Mouse (Mus musculus): ENCODE results near the gene Hacd2. TPM values are rescaled to one million over a fixed set of nuclear protein-coding genes. Genes with fewer than 3 reads are reported as not detected.

Hacd2 gene
- polyA plus RNA-seq, 1 experiment, result 10.6 TPM

- no peak for TF ChIP-seq POLR2A (IDR thresholded peaks at IDR 0.05; ENCODE audit: borderline replicate concordance, control insufficient read depth, low read depth, low read length)
- TF ChIP-seq CTCF (IDR thresholded peaks at IDR 0.05; ENCODE audit: control insufficient read depth, insufficient read depth, low read length), result no peak
- Histone ChIP-seq H3K4me3 (replicated peaks; ENCODE audit: control insufficient read depth, low read depth, low read length) (no peak overlapping the region), H3K4me1 (ENCODE audit: control insufficient read depth, insufficient read depth, low read length) (no peaks in the 10 kb centered on the region), H3K27ac (ENCODE audit: control insufficient read depth, insufficient read depth, low read depth, low read length, poor library complexity) (no peak overlapping the region)
- 81% methylated on average over 5 of the region's 5 CpGs for WGBS
Measured at GRCm38 (mm10) chr16:35034971-35035370, 12.7 kb downstream of the Hacd2 start.

- no peak for TF ChIP-seq CTCF (IDR thresholded peaks at IDR 0.05; ENCODE audit: control insufficient read depth, insufficient read depth, low read length)
- no peak for TF ChIP-seq POLR2A (IDR thresholded peaks at IDR 0.05; ENCODE audit: borderline replicate concordance, control insufficient read depth, low read depth, low read length)
- WGBS, result 88% methylated on average over 5 of the region's 5 CpGs
- Histone ChIP-seq H3K4me3 (replicated peaks; ENCODE audit: control insufficient read depth, low read depth, low read length) (no peak overlapping the region), H3K4me1 (ENCODE audit: control insufficient read depth, insufficient read depth, low read length) (no peaks in the 10 kb centered on the region), H3K27ac (ENCODE audit: control insufficient read depth, insufficient read depth, low read depth, low read length, poor library complexity) (no peak overlapping the region)
Measured at GRCm38 (mm10) chr16:35036754-35037153, 14.5 kb downstream of the Hacd2 start.

- TF ChIP-seq CTCF (IDR thresholded peaks at IDR 0.05; ENCODE audit: control insufficient read depth, insufficient read depth, low read length) (no peak), POLR2A (IDR thresholded peaks at IDR 0.05; ENCODE audit: borderline replicate concordance, control insufficient read depth, low read depth, low read length) (no peak)
- 61% methylated on average over 4 of the region's 4 CpGs for WGBS
- H3K4me3 ChIP-seq (replicated peaks; ENCODE audit: control insufficient read depth, low read depth, low read length), result no peak overlapping the region
- no peak overlapping the region for H3K27ac ChIP-seq (ENCODE audit: control insufficient read depth, insufficient read depth, low read depth, low read length, poor library complexity)
- no peaks in the 10 kb centered on the region for H3K4me1 ChIP-seq (ENCODE audit: control insufficient read depth, insufficient read depth, low read length)
Measured at GRCm38 (mm10) chr16:35038343-35039057, 16.3 kb downstream of the Hacd2 start.

GRCm38 (mm10) chr16:35040154-35040553 is 17.9 kb downstream of the Hacd2 start:
- WGBS, result 88% methylated on average over 1 of the region's 1 CpGs
- no peak for TF ChIP-seq CTCF (IDR thresholded peaks at IDR 0.05; ENCODE audit: control insufficient read depth, insufficient read depth, low read length)
- no peak for TF ChIP-seq POLR2A (IDR thresholded peaks at IDR 0.05; ENCODE audit: borderline replicate concordance, control insufficient read depth, low read depth, low read length)

GRCm38 (mm10) chr16:35041001-35041400 is 18.8 kb downstream of the Hacd2 start:
- Histone ChIP-seq H3K4me3 (replicated peaks; ENCODE audit: control insufficient read depth, low read depth, low read length) (no peak overlapping the region), H3K4me1 (ENCODE audit: control insufficient read depth, insufficient read depth, low read length) (peaks cover 1% of the 10 kb centered on the region; the same call in 1 of the 2 replicates), H3K27ac (ENCODE audit: control insufficient read depth, insufficient read depth, low read depth, low read length, poor library complexity) (no peak overlapping the region)
- 89% methylated on average over 7 of the region's 7 CpGs for WGBS
- TF ChIP-seq POLR2A (IDR thresholded peaks at IDR 0.05; ENCODE audit: borderline replicate concordance, control insufficient read depth, low read depth, low read length), result no peak
- no peak for TF ChIP-seq CTCF (IDR thresholded peaks at IDR 0.05; ENCODE audit: control insufficient read depth, insufficient read depth, low read length)

More at GRCm38 (mm10) chr16:35040154-35040553, 17.9 kb downstream of the Hacd2 start:
- no peak overlapping the region for H3K4me3 ChIP-seq (replicated peaks; ENCODE audit: control insufficient read depth, low read depth, low read length)
- H3K27ac ChIP-seq (ENCODE audit: control insufficient read depth, insufficient read depth, low read depth, low read length, poor library complexity), result no peak overlapping the region
- H3K4me1 ChIP-seq (ENCODE audit: control insufficient read depth, insufficient read depth, low read length), result no peaks in the 10 kb centered on the region

- WGBS, result 60% methylated on average over 6 of the region's 6 CpGs
- peaks cover 1% of the 10 kb centered on the region; the same call in 1 of the 2 replicates for H3K4me1 ChIP-seq (ENCODE audit: control insufficient read depth, insufficient read depth, low read length)
- H3K4me3 ChIP-seq (replicated peaks; ENCODE audit: control insufficient read depth, low read depth, low read length), result peak overlapping the region; percentile 5
- TF ChIP-seq CTCF (IDR thresholded peaks at IDR 0.05; ENCODE audit: control insufficient read depth, insufficient read depth, low read length) (no peak), POLR2A (IDR thresholded peaks at IDR 0.05; ENCODE audit: borderline replicate concordance, control insufficient read depth, low read depth, low read length) (no peak)
- no peak overlapping the region; the same call in 1 of the 2 replicates for H3K27ac ChIP-seq (ENCODE audit: control insufficient read depth, insufficient read depth, low read depth, low read length, poor library complexity)
Measured at GRCm38 (mm10) chr16:35046081-35046775, 24.0 kb downstream of the Hacd2 start.

GRCm38 (mm10) chr16:35047272-35047969 is 25.2 kb downstream of the Hacd2 start:
- Histone ChIP-seq H3K4me1 (ENCODE audit: control insufficient read depth, insufficient read depth, low read length) (peaks cover 3% of the 10 kb centered on the region), H3K27ac (ENCODE audit: control insufficient read depth, insufficient read depth, low read depth, low read length, poor library complexity) (peak overlapping the region; percentile 87), H3K4me3 (replicated peaks; ENCODE audit: control insufficient read depth, low read depth, low read length) (no peak overlapping the region)
- 52% methylated on average over 6 of the region's 6 CpGs for WGBS
- no peak for TF ChIP-seq POLR2A (IDR thresholded peaks at IDR 0.05; ENCODE audit: borderline replicate concordance, control insufficient read depth, low read depth, low read length)
- no peak for TF ChIP-seq CTCF (IDR thresholded peaks at IDR 0.05; ENCODE audit: control insufficient read depth, insufficient read depth, low read length)

GRCm38 (mm10) chr16:35051066-35051465 is 28.8 kb downstream of the Hacd2 start:
- H3K4me1 ChIP-seq (ENCODE audit: control insufficient read depth, insufficient read depth, low read length), result peaks cover 6% of the 10 kb centered on the region
- no peak for TF ChIP-seq CTCF (IDR thresholded peaks at IDR 0.05; ENCODE audit: control insufficient read depth, insufficient read depth, low read length)
- no peak for TF ChIP-seq POLR2A (IDR thresholded peaks at IDR 0.05; ENCODE audit: borderline replicate concordance, control insufficient read depth, low read depth, low read length)
- 83% methylated on average over 5 of the region's 5 CpGs for WGBS

More at GRCm38 (mm10) chr16:35051066-35051465, 28.8 kb downstream of the Hacd2 start:
- no peak overlapping the region for H3K4me3 ChIP-seq (replicated peaks; ENCODE audit: control insufficient read depth, low read depth, low read length)
- H3K27ac ChIP-seq (ENCODE audit: control insufficient read depth, insufficient read depth, low read depth, low read length, poor library complexity), result no peak overlapping the region
